Mouse (Mus musculus): ENCODE measurements around the gene Nmnat2. TPM values are rescaled to one million over a fixed set of nuclear protein-coding genes. Genes with fewer than 3 reads are reported as not detected.
"Not testable (repeated sequence)": the region's sequence is repeated elsewhere in the genome, so short reads cannot be mapped to it uniquely, and the experiment has no call there.

Gene Nmnat2
- polyA plus RNA-seq, 1 experiment from 2014 or later, result 23.7 TPM

- Histone ChIP-seq H3K4me2 (no peak overlapping the region), H3K36me3 (replicated peaks) (no peaks in the 10 kb centered on the region), H3K27me3 (peaks cover 66% of the 10 kb centered on the region), H3K4me1 (peaks cover 34% of the 10 kb centered on the region), H3K9me3 (no peaks in the 10 kb centered on the region), H3K27ac (no peak overlapping the region), H3K9ac (no peak overlapping the region), H3K4me3 (replicated peaks) (no peak overlapping the region)
- ATAC-seq (ENCODE audit: low FRiP score), result no peak
- WGBS, result 34% methylated on average over 12 of the region's 12 CpGs
Measured at GRCm38 (mm10) chr1:153071995-153072394, 117.2 kb downstream of the Nmnat2 start.

DNA sequence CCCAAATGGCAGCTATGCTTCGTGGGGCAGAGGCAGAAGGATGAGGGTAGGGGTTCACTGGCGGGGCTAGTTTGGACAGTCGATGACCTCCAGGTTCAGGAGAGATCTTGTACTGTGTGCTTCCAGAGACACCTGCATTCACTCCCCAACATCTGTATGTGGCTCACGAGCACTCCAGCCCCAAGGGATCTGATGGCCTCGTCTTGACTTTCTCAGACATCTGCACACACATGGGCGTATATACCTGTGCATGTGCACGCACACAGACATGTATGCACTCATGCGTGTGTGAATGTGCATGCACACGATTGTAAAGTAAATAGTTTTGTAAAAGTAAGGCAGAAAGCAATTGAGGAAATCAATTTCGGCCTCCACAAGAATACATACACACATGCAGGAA is 117.9 kb downstream of the Nmnat2 start:
- H3K9me3 ChIP-seq, result no peaks in the 10 kb centered on the region
- no peak overlapping the region for H3K9ac ChIP-seq
- H3K36me3 ChIP-seq (replicated peaks), result no peaks in the 10 kb centered on the region
- ATAC-seq (ENCODE audit: low FRiP score), result no peak
- H3K4me1 ChIP-seq, result peaks cover 34% of the 10 kb centered on the region
- 28% methylated on average over 10 of the region's 10 CpGs for WGBS
- no peak overlapping the region for H3K4me2 ChIP-seq
- H3K4me3 ChIP-seq (replicated peaks), result no peak overlapping the region
- peaks cover 67% of the 10 kb centered on the region for H3K27me3 ChIP-seq
- H3K27ac ChIP-seq, result no peak overlapping the region

GRCm38 (mm10) chr1:153073441-153073840 is 118.6 kb downstream of the Nmnat2 start:
- Histone ChIP-seq H3K4me2 (peak overlapping the region; percentile 21), H3K4me3 (replicated peaks) (no peak overlapping the region), H3K36me3 (replicated peaks) (no peaks in the 10 kb centered on the region), H3K4me1 (peaks cover 34% of the 10 kb centered on the region), H3K9me3 (no peaks in the 10 kb centered on the region), H3K9ac (no peak overlapping the region), H3K27me3 (peaks cover 67% of the 10 kb centered on the region), H3K27ac (peak overlapping the region; percentile 69)
- 2% methylated on average over 9 of the region's 9 CpGs for WGBS
- no peak for ATAC-seq (ENCODE audit: low FRiP score)

DNA sequence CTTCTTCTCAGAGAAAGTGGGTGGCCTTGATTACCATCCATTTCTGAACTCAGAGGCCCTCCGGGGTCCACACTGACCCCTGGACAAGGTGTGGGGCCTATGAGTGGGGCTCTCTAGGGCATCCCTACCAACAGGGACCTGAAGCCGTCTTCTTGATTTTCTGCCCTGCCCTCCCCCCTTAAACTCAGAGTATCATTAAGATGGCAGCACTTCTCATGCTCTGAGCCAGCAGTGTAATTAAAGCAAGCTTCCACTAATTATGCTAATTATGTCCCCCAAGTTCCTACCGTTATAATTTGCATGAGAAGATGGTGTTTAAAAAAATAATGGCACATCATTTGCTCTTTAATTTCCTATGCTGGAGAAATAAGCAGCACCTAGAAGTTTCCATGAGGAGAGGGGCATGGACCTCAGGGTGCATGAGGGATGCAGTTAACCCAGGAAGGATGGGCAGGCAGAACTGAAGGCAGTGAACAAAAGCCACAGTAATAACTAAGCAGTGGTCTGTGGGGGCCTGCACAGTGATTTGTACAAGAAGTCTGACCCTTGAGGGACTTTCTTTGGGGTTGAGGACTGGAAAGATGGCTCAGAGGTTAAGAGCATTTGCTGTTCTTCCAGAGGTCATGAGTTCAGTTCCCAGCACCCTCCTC is 120.4 kb downstream of the Nmnat2 start:
- Histone ChIP-seq H3K9me3 (no peaks in the 10 kb centered on the region), H3K4me1 (peaks cover 34% of the 10 kb centered on the region), H3K9ac (no peak overlapping the region), H3K27ac (peak overlapping the region; percentile 66; the same call in 1 of the 2 replicates), H3K27me3 (peaks cover 56% of the 10 kb centered on the region), H3K4me2 (no peak overlapping the region), H3K36me3 (replicated peaks) (no peaks in the 10 kb centered on the region), H3K4me3 (replicated peaks) (no peak overlapping the region)
- 44% methylated on average over 3 of the region's 3 CpGs for WGBS
- ATAC-seq (ENCODE audit: low FRiP score), result peak; percentile 45; the same call in 1 of the 2 replicates

GRCm38 (mm10) chr1:153075955-153076354 is 121.2 kb downstream of the Nmnat2 start:
- H3K36me3 ChIP-seq (replicated peaks), result no peaks in the 10 kb centered on the region
- peaks cover 34% of the 10 kb centered on the region for H3K4me1 ChIP-seq
- H3K9ac ChIP-seq, result no peak overlapping the region
- H3K4me3 ChIP-seq (replicated peaks), result no peak overlapping the region
- WGBS, result 58% methylated on average over 6 of the region's 6 CpGs
- ATAC-seq (ENCODE audit: low FRiP score), result no peak
- no peaks in the 10 kb centered on the region for H3K9me3 ChIP-seq
- no peak overlapping the region for H3K4me2 ChIP-seq
- H3K27ac ChIP-seq, result no peak overlapping the region
- peaks cover 48% of the 10 kb centered on the region for H3K27me3 ChIP-seq

GRCm38 (mm10) chr1:153083233-153083632 is 128.4 kb downstream of the Nmnat2 start:
- ATAC-seq (ENCODE audit: low FRiP score); H3K4me2 ChIP-seq; H3K9me3 ChIP-seq; H3K27me3 ChIP-seq; H3K4me3 ChIP-seq (replicated peaks); H3K9ac ChIP-seq; H3K4me1 ChIP-seq; H3K27ac ChIP-seq; H3K36me3 ChIP-seq (replicated peaks): not testable (repeated sequence)
- 83% methylated on average over 9 of the region's 14 CpGs for WGBS

GRCm38 (mm10) chr1:153084191-153084590 is 129.4 kb downstream of the Nmnat2 start:
- Histone ChIP-seq H3K9me3 (no peaks in the 10 kb centered on the region), H3K36me3 (replicated peaks) (no peaks in the 10 kb centered on the region), H3K4me1 (no peaks in the 10 kb centered on the region), H3K4me2 (no peak overlapping the region), H3K9ac (no peak overlapping the region), H3K27ac (no peak overlapping the region), H3K27me3 (0 out of 2 replicates have a peak, but pooled peaks cover 5% of the 10 kb centered on the region), H3K4me3 (replicated peaks) (no peak overlapping the region)
- ATAC-seq (ENCODE audit: low FRiP score), result no peak
- WGBS, result 81% methylated on average over 6 of the region's 6 CpGs

DNA sequence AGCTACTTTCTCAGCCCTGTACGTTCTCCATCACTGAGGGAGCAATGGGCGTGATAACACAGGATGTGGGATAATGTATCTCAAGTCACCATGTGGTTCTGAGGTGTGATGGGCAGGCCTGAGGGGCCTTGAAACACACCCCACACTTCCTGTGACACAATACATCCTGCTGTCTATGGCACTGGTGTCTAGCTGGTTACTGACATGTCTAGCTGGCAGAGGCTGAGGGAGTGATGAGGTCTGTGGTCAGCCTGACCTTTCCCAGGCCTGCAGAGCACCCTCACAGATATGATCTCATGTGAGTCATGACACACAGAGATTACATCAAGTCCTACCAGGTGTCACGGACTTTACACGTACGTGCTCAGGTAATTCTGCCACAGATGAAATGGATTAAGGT is 130.4 kb downstream of the Nmnat2 start:
- Histone ChIP-seq H3K36me3 (replicated peaks) (no peaks in the 10 kb centered on the region), H3K4me2 (no peak overlapping the region), H3K27ac (no peak overlapping the region), H3K9me3 (no peaks in the 10 kb centered on the region), H3K27me3 (0 out of 2 replicates have a peak, but pooled peaks cover 8% of the 10 kb centered on the region), H3K4me3 (replicated peaks) (no peak overlapping the region), H3K4me1 (no peaks in the 10 kb centered on the region), H3K9ac (no peak overlapping the region)
- WGBS, result 80% methylated on average over 5 of the region's 5 CpGs
- ATAC-seq (ENCODE audit: low FRiP score), result no peak

GRCm38 (mm10) chr1:153087771-153088170 is 133.0 kb downstream of the Nmnat2 start:
- 85% methylated on average over 5 of the region's 5 CpGs for WGBS
- Histone ChIP-seq H3K27ac (no peak overlapping the region), H3K4me1 (no peaks in the 10 kb centered on the region; the same call in 1 of the 2 replicates), H3K36me3 (replicated peaks) (no peaks in the 10 kb centered on the region), H3K27me3 (0 out of 2 replicates have a peak, but pooled peaks cover 19% of the 10 kb centered on the region), H3K9me3 (no peaks in the 10 kb centered on the region), H3K4me3 (replicated peaks) (no peak overlapping the region), H3K4me2 (no peak overlapping the region), H3K9ac (no peak overlapping the region)
- no peak for ATAC-seq (ENCODE audit: low FRiP score)

GRCm38 (mm10) chr1:153090081-153090480 is 135.3 kb downstream of the Nmnat2 start:
- no peak overlapping the region for H3K9ac ChIP-seq
- peaks cover 28% of the 10 kb centered on the region; the same call in 1 of the 2 replicates for H3K27me3 ChIP-seq
- H3K4me1 ChIP-seq, result no peaks in the 10 kb centered on the region; the same call in 1 of the 2 replicates
- no peak overlapping the region for H3K4me2 ChIP-seq
- no peaks in the 10 kb centered on the region for H3K9me3 ChIP-seq
- ATAC-seq (ENCODE audit: low FRiP score), result no peak
- H3K27ac ChIP-seq, result no peak overlapping the region
- no peak overlapping the region for H3K4me3 ChIP-seq (replicated peaks)
- H3K36me3 ChIP-seq (replicated peaks), result no peaks in the 10 kb centered on the region
- 87% methylated on average over 2 of the region's 2 CpGs for WGBS

GRCm38 (mm10) chr1:153090807-153091206 is 136.0 kb downstream of the Nmnat2 start:
- Histone ChIP-seq H3K4me1 (no peaks in the 10 kb centered on the region; the same call in 1 of the 2 replicates), H3K36me3 (replicated peaks) (no peaks in the 10 kb centered on the region), H3K27ac (no peak overlapping the region), H3K9me3 (no peaks in the 10 kb centered on the region), H3K9ac (no peak overlapping the region), H3K4me2 (no peak overlapping the region), H3K27me3 (peaks cover 27% of the 10 kb centered on the region; the same call in 1 of the 2 replicates), H3K4me3 (replicated peaks) (no peak overlapping the region)
- ATAC-seq (ENCODE audit: low FRiP score), result no peak
- 90% methylated on average over 4 of the region's 4 CpGs for WGBS

- Histone ChIP-seq H3K4me1 (no peaks in the 10 kb centered on the region; the same call in none of the 2 replicates), H3K36me3 (replicated peaks) (no peaks in the 10 kb centered on the region), H3K4me3 (replicated peaks) (no peak overlapping the region), H3K27me3 (peaks cover 27% of the 10 kb centered on the region; the same call in 1 of the 2 replicates), H3K9ac (no peak overlapping the region), H3K9me3 (no peaks in the 10 kb centered on the region), H3K27ac (0 out of 2 replicates have a peak overlapping the region, but pooled peaks have one; percentile 38), H3K4me2 (no peak overlapping the region)
- WGBS, result 43% methylated on average over 9 of the region's 9 CpGs
- peak; percentile 42; the same call in 1 of the 2 replicates for ATAC-seq (ENCODE audit: low FRiP score)
Measured at GRCm38 (mm10) chr1:153091438-153092236, 136.8 kb downstream of the Nmnat2 start.
